Mouse (Mus musculus): ENCODE data around the gene Spef1.

- TF ChIP-seq POLR2A (IDR thresholded peaks at IDR 0.05; ENCODE audit: control insufficient read depth, low read depth, low read length): no peak
- TF ChIP-seq CTCF (IDR thresholded peaks at IDR 0.05; ENCODE audit: control insufficient read depth, insufficient read depth, insufficient replicate concordance, low read depth, low read length): no peak
Observed at GRCm38 (mm10) chr2:131134826-131135400, 52.2 kb downstream of the Spef1 start.

Data from testis, adult 2 months (tissue).